Mouse (Mus musculus): ENCODE data around the gene Hfe2.
"Not testable (repeated sequence)": the region's sequence is repeated elsewhere in the genome, so short reads cannot be mapped to it uniquely, and the experiment has no call there.

GRCm38 (mm10) chr3:96496620-96497275 lies 28.2 kb upstream of the Hfe2 start:
- TF ChIP-seq CTCF (IDR thresholded peaks at IDR 0.05); POLR2A (IDR thresholded peaks at IDR 0.05; ENCODE audit: insufficient read depth, low read depth, low read length): not testable (repeated sequence)
